Mouse (Mus musculus): Measurements from ENCODE around the gene Pomt2.

DNA sequence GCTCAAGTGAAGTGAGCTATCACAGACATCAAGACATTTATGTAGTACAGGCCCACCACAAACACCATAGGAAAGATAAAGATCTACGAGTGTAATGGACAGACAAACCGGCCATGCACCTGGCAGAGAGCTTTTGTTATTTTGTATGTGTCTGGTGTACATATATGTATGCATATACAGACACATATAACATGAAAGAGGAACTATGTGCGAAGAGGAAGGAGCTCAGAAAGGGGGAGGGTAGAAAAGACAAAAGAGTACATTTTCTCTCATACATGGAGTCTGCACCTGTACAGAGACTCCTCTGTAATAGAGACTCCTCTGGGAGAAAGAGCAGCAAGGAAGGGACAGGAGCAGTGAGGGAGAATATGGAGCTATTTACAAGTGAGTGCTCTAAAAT lies 45.2 kb upstream of the Pomt2 start:
- TF ChIP-seq POLR2A (IDR thresholded peaks at IDR 0.05; ENCODE audit: control insufficient read depth, low read depth, low read length): no peak
- TF ChIP-seq CTCF (IDR thresholded peaks at IDR 0.05; ENCODE audit: control insufficient read depth, insufficient read depth, insufficient replicate concordance, low read depth, low read length): no peak

Measured in testis, adult 2 months (tissue).